Mouse (Mus musculus) hindbrain, embryonic 15.5 days (tissue): ENCODE data around the gene Kifc3. TPM values are rescaled to one million over a fixed set of nuclear protein-coding genes. Genes with fewer than 3 reads are reported as not detected.
"Not testable (repeated sequence)": the region's sequence is repeated elsewhere in the genome, so short reads cannot be mapped to it uniquely, and the experiment has no call there.

Source experiments
- ATAC-seq: fragments of 200-750 bp; cut with Nextera tagmentation; 2 replicates; pipeline ENCODE4 v1.8.0; 2017; ENCODE audit warnings: low read depth, moderate number of reproducible peaks, moderate TSS enrichment; ENCODE audit not compliant: low FRiP score
- H3K27ac ChIP-seq: fragments of 300-500 bp; sonication (generic); replicated peaks from 2 replicates; pipeline ENCODE4 v1.5.1; 2015; ENCODE audit warnings: mild to moderate bottlenecking, inconsistent platforms
- H3K27me3 ChIP-seq: fragments of 300-500 bp; sonication (generic); 2 replicates; pipeline ENCODE4 v1.6.1; 2015; ENCODE audit warnings: control low read depth, inconsistent platforms
- H3K36me3 ChIP-seq: fragments of 300-500 bp; sonication (generic); 2 replicates; pipeline ENCODE4 v1.6.1; 2015; ENCODE audit warnings: control low read depth, inconsistent platforms
- H3K4me1 ChIP-seq: fragments of 300-500 bp; sonication (generic); replicated peaks from 2 replicates; pipeline ENCODE4 v1.6.1; 2015; ENCODE audit warnings: control low read depth, inconsistent platforms
- H3K4me2 ChIP-seq: fragments of 300-500 bp; sonication (generic); 2 replicates; pipeline ENCODE4 v1.6.1; 2015; ENCODE audit warnings: moderate library complexity, mild to moderate bottlenecking, inconsistent platforms
- H3K4me3 ChIP-seq: fragments of 300-500 bp; sonication (generic); 2 replicates; pipeline ENCODE4 v1.5.1; 2015; ENCODE audit warnings: mild to moderate bottlenecking, inconsistent platforms
- H3K9ac ChIP-seq: fragments of 300-500 bp; sonication (generic); 2 replicates; pipeline ENCODE4 v1.6.1; 2015; ENCODE audit warnings: inconsistent platforms
- H3K9me3 ChIP-seq: fragments of 300-500 bp; sonication (generic); 2 replicates; pipeline ENCODE4 v1.6.1; 2016; ENCODE audit warnings: control low read depth, inconsistent platforms
- WGBS: fragments of 180-500 bp; shearing (Covaris S2); methylation state at CpG from one replicate; pipeline ENCODE4 v1.1.7; 2015; 5-methylcytosine and 5-hydroxymethylcytosine counted together
- polyA plus RNA-seq: library from polyadenylated mRNA; unstranded; fragments of >200 nt; fragmentation: Nextera tagmentation; extraction: Ambion mirVana; gene quantifications from 2 replicates; pipeline ENCODE4 v1.2.1, GENCODE M21; 2015

Gene Kifc3
- 26.5 and 30.2 TPM in 2 replicates for polyA plus RNA-seq

DNA sequence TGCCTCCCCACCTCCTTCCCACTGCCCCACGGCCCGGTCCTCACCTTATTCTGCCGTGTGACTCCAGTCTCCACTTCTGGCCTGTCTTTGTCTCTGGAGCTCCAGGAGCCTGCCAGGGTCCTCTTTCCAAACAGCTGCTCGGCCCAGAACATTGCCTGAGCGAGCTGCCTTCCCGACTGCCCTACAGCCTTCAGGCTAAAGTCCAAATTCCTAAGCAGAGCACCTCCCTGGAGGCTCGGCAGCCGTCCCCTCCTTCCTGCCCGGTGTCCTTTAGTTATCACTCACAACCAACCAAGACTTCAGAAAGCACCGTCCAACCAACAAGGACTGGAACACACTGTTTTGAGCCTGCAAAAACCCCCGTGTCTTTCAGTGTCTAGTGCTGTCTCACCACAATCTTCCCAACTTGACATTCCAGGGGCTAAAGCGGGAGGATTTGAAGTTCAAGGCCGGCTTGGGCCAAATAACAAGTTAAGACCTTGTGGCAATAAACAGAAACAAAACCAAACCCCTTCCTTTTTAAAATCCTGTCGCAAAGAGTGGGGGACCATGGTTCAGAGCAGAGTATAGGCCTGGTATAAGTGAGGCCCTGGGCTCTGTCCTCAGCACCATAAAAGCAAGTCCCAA, at the start of gene Kifc3:
Gene Kifc3 (minus strand): TSS at position 164 of the 627 bp plus-strand sequence.
- no peak within 1 kb of the TSS for H3K4me3 ChIP-seq
- 68% methylated on average over 14 of the region's 14 CpGs for WGBS
- ATAC-seq = no peak

GRCm38 (mm10) chr8:95252056-95252455, 49.4 kb upstream of the Kifc3 start:
- ATAC-seq = no peak
- WGBS = 68% methylated on average over 9 of the region's 9 CpGs
- H3K4me3 ChIP-seq = no peak overlapping the region

More for the DNA sequence above, at the start of gene Kifc3:
- Histone ChIP-seq H3K9me3 (no peaks in the 10 kb centered on the region), H3K4me1 (peaks cover 5% of the 10 kb centered on the region; the same call in 1 of the 2 replicates), H3K9ac (no peak within 1 kb of the TSS), H3K27me3 (no peaks in the 10 kb centered on the region), H3K36me3 (no peaks in the 10 kb centered on the region), H3K4me2 (no peak within 1 kb of the TSS), H3K27ac (no peak within 1 kb of the TSS)

GRCm38 (mm10) chr8:95249847-95250246, 47.2 kb upstream of the Kifc3 start:
- H3K4me3 ChIP-seq = no peak overlapping the region
- H3K4me2 ChIP-seq = no peak overlapping the region
- no peak overlapping the region for H3K9ac ChIP-seq
- H3K36me3 ChIP-seq = no peaks in the 10 kb centered on the region
- no peaks in the 10 kb centered on the region for H3K27me3 ChIP-seq
- WGBS = 62% methylated on average over 4 of the region's 4 CpGs
- no peak overlapping the region for H3K27ac ChIP-seq
- no peaks in the 10 kb centered on the region for H3K9me3 ChIP-seq
- H3K4me1 ChIP-seq = peaks cover 7% of the 10 kb centered on the region
- ATAC-seq = no peak

More at GRCm38 (mm10) chr8:95252056-95252455, 49.4 kb upstream of the Kifc3 start:
- H3K4me2 ChIP-seq = no peak overlapping the region
- H3K4me1 ChIP-seq = peaks cover 3% of the 10 kb centered on the region; the same call in 1 of the 2 replicates
- H3K27me3 ChIP-seq = no peaks in the 10 kb centered on the region
- no peaks in the 10 kb centered on the region for H3K36me3 ChIP-seq
- H3K9me3 ChIP-seq = no peaks in the 10 kb centered on the region
- H3K9ac ChIP-seq = no peak overlapping the region
- no peak overlapping the region for H3K27ac ChIP-seq

DNA sequence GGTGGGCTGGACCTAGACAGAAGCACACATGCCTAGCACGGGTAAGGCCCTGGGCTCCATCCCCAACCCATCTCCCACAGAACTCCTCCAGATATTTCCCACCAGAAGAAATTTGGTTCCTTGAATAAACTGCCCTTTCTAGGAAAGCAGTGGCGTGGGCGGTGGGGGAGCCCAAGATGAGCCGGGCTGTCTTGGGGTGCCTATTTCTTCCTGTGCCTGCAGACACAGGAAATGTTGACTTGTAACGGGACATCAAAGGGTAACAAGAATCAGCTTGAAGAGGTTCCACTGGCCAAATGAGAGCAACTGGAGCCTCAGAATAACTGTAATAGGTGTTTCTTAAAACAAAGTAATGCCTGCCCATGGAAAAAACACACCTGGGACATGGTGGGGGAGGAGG, 44.7 kb upstream of the Kifc3 start:
- 88% methylated on average over 5 of the region's 5 CpGs for WGBS
- Histone ChIP-seq H3K4me2 (no peak overlapping the region), H3K4me3 (no peak overlapping the region), H3K36me3 (no peaks in the 10 kb centered on the region), H3K4me1 (peaks cover 30% of the 10 kb centered on the region), H3K9ac (no peak overlapping the region), H3K27ac (no peak overlapping the region), H3K27me3 (no peaks in the 10 kb centered on the region), H3K9me3 (no peaks in the 10 kb centered on the region)
- no peak for ATAC-seq

DNA sequence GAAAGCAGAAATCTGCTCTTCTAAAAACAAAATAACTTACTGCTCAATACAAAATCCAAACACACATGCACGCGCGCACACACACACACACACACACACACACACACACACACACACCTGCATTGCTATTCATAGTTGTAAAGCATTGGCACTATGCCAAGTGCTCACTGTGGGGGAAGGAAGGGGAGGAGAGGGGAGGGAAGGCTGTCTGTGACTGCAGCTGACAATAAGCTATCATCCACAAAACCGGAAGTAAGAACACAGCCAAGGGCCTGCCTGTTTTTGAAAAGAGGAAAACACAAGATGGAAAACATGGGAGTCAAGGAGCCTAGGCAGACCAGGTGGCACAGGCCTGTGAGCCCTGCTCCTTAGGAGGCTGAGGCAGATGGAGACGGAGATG, 42.6 kb upstream of the Kifc3 start:
- peaks cover 36% of the 10 kb centered on the region for H3K4me1 ChIP-seq
- peak overlapping the region; percentile 94 for H3K27ac ChIP-seq
- no peak overlapping the region for H3K4me2 ChIP-seq
- no peaks in the 10 kb centered on the region for H3K36me3 ChIP-seq
- H3K4me3 ChIP-seq = no peak overlapping the region
- H3K9ac ChIP-seq = no peak overlapping the region
- H3K9me3 ChIP-seq = no peaks in the 10 kb centered on the region
- WGBS = 44% methylated on average over 5 of the region's 5 CpGs
- peak; percentile 4; the same call in 1 of the 2 replicates for ATAC-seq
- no peaks in the 10 kb centered on the region for H3K27me3 ChIP-seq

DNA sequence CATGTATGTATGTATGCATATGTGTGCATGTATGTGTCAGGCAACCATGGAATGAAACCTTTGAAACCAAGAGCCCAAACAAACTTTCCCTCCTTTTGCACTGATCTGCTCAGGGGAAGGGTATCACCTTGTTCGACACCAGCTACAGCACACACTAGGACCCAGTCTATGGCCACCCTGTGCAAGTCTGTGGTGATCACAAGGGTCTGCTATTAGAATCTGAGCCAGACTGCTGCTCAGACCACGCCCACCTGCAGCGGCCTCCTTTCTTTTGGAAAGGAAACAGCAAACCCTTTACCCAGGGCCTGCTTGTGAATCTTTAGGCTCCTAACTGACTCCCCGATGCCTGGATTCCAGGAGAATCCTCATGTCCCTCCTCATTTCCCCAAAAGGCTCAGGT, 41.2 kb upstream of the Kifc3 start:
- Histone ChIP-seq H3K4me3 (no peak overlapping the region), H3K36me3 (no peaks in the 10 kb centered on the region), H3K27me3 (no peaks in the 10 kb centered on the region), H3K4me2 (no peak overlapping the region), H3K27ac (peak overlapping the region; percentile 94), H3K9ac (no peak overlapping the region), H3K4me1 (peaks cover 36% of the 10 kb centered on the region), H3K9me3 (no peaks in the 10 kb centered on the region)
- ATAC-seq = no peak; the same call in 1 of the 2 replicates
- 49% methylated on average over 4 of the region's 4 CpGs for WGBS

DNA sequence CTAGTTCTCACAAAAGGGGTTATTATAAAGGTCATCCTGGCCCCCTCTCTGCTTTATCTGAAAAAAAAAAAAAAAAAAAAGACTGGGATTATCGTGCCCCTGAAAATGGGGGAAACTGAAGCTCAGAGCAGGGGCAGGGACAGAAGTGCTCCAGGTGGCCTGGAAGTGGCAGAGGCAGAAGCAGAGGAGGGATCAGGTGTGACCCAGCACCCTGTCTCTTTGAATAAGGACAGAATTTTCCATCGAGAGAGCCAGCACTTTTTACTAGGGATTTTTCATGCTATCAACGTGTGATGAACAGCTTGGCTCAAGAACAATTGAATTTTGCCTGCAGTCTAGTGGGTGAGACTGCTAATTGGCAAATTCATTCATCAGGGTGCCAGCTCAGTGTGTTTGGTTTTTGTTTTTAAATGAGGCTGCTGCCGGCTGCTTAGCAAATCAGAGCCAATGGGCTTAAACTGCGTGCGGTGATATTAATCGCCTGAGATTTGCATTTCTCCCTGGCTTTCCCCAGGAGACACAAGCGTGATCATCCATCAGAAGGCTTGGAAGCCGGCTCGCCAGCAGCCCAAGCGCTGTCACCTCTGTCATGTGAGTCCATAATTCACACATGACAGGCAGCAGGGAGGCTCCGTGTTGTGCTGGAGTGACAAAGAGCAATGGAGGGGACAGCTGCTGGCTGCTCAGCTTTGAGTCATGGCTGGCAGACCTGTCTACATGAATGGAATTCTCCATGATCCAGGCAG, 40.4 kb upstream of the Kifc3 start:
- Histone ChIP-seq H3K9ac (0 out of 2 replicates have a peak overlapping the region, but pooled peaks have one; percentile 21), H3K9me3 (no peaks in the 10 kb centered on the region), H3K27me3 (no peaks in the 10 kb centered on the region), H3K4me1 (peaks cover 36% of the 10 kb centered on the region), H3K4me3 (no peak overlapping the region), H3K4me2 (peak overlapping the region; percentile 36), H3K36me3 (no peaks in the 10 kb centered on the region), H3K27ac (peak overlapping the region; percentile 94)
- WGBS = 11% methylated on average over 12 of the region's 12 CpGs
- ATAC-seq = peak; percentile 89

DNA sequence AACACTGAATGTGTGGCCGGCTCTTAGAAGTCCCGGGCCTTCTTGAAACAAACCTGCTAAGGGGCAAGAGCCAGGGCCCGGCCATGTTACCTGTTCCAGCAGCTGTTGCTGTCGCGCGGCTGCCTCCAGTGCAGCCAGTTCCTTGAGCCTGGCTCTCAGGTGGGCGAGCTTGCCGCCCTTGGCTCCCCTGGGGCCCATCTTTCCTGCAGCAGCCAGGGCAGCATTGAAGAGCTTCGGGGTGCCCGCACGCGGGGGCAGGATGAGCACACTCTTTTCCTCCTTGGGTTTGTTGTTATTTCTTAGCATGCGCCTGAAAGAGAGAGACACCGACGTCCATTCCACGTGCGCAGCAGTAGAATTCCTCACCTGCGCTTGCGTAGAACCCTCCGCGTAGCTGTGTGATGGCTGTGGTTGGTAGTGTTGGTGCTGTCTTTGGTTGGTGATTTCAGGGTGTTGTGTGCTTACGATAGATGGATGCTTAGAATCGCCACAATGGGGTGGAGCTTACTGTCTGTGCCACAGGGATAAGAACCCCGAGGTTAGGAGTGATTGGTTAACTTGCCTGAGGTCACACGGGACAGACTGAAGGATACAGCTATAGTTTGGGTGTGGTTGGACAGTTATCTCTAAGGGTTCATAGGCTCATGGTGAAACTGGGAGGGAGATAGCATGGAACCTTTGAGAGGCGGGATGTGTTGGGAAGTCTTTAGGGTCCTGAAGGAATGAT, 39.6 kb upstream of the Kifc3 start:
- peaks cover 36% of the 10 kb centered on the region for H3K4me1 ChIP-seq
- no peak overlapping the region for H3K4me2 ChIP-seq
- no peak overlapping the region for H3K9ac ChIP-seq
- ATAC-seq = no peak
- H3K9me3 ChIP-seq = no peaks in the 10 kb centered on the region
- 70% methylated on average over 26 of the region's 26 CpGs for WGBS
- H3K27me3 ChIP-seq = no peaks in the 10 kb centered on the region
- H3K27ac ChIP-seq = peak overlapping the region; percentile 94
- H3K36me3 ChIP-seq = no peaks in the 10 kb centered on the region
- no peak overlapping the region for H3K4me3 ChIP-seq

GRCm38 (mm10) chr8:95235683-95236082, 33.1 kb upstream of the Kifc3 start:
- no peak overlapping the region for H3K27ac ChIP-seq
- no peaks in the 10 kb centered on the region for H3K4me1 ChIP-seq
- H3K36me3 ChIP-seq = no peaks in the 10 kb centered on the region
- H3K9me3 ChIP-seq = no peaks in the 10 kb centered on the region
- H3K4me2 ChIP-seq = no peak overlapping the region
- H3K27me3 ChIP-seq = no peaks in the 10 kb centered on the region
- WGBS = 8% methylated on average over 3 of the region's 3 CpGs
- H3K4me3 ChIP-seq = no peak overlapping the region
- ATAC-seq = peak; percentile 34; the same call in 1 of the 2 replicates
- H3K9ac ChIP-seq = no peak overlapping the region

DNA sequence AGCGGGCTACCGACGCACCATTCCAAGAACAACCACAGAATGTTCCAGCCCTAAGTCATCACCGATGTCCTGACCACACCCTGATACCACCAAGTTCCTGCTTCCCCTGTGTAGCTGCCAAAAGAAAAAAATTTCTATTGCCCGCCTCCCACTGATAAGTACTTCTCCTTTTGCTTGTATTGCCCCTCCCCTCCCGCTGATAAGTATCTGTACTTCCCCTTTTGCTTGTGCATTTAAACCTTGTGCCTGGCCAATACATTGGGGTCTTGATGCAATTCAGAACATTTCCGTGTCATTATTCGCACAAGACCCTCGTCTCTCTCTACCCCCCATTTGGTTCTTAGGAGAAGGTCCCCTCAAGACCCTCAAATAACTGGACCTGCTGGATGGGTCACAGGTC, 27.5 kb upstream of the Kifc3 start:
- not testable (repeated sequence) for H3K9me3 ChIP-seq, H3K27me3 ChIP-seq, H3K27ac ChIP-seq, H3K4me1 ChIP-seq, H3K36me3 ChIP-seq, H3K4me2 ChIP-seq, H3K4me3 ChIP-seq, ATAC-seq, H3K9ac ChIP-seq
- 93% methylated on average over 9 of the region's 9 CpGs for WGBS

DNA sequence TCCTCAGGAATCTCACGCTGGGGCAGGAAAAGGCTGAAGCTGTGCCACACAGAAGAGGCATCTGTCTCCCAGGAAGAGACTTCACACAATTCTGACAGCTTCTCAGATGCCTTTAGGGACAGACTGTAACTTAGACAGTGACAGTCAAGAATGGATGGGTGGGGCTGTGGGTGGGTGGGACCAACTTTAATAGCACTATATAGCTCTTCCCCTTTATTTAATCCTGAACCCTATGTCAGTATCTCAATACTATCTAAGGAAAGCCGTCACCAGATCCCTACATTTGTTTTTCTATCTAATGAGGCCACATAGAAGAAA, 24.5 kb upstream of the Kifc3 start:
- no peaks in the 10 kb centered on the region for H3K36me3 ChIP-seq
- 50% methylated on average over 2 of the region's 2 CpGs for WGBS
- no peak overlapping the region for H3K4me2 ChIP-seq
- H3K27ac ChIP-seq = no peak overlapping the region
- H3K9ac ChIP-seq = no peak overlapping the region
- ATAC-seq = no peak
- no peaks in the 10 kb centered on the region for H3K9me3 ChIP-seq
- no peaks in the 10 kb centered on the region for H3K27me3 ChIP-seq
- H3K4me1 ChIP-seq = no peaks in the 10 kb centered on the region
- H3K4me3 ChIP-seq = no peak overlapping the region
